Mouse (Mus musculus): ENCODE measurements around the gene Asb13. TPM values are rescaled to one million over a fixed set of nuclear protein-coding genes. Genes with fewer than 3 reads are reported as not detected.
A peak's percentile ranks its signal among the peaks of the same experiment; 100 is the strongest.

The Asb13 gene
- total RNA-seq, 1 experiment from 2014 or later: 11.6 TPM

- no peak for DNase-seq
These were observed 30.4 kb downstream of the Asb13 start for GRCm38 (mm10) chr13:3664241-3664640.

- peak; percentile 83 for DNase-seq
These were observed 31.5 kb downstream of the Asb13 start for GRCm38 (mm10) chr13:3665308-3665723.

GRCm38 (mm10) chr13:3667288-3667873 is 33.5 kb downstream of the Asb13 start:
- DNase-seq: no peak

DNA sequence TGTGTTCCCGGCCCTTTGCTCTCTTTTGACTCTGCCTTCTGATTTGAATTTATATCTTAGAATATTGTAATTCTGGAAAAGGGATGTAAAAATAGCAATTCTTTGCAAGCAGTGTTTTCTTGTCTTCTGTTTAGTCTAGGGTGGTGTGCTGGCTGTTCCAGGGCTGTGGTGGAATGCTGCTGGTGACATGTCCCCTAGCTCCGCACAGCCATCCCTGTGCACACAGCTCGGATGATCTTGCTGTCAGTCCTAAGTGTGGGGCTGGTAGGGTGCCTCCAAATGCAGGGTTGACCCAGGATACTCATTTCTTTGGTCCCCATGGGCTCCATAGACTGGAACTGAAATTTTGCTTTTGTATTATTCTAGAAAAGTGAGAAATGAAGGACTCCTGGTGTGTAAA is 34.2 kb downstream of the Asb13 start:
- DNase-seq: no peak

DNA sequence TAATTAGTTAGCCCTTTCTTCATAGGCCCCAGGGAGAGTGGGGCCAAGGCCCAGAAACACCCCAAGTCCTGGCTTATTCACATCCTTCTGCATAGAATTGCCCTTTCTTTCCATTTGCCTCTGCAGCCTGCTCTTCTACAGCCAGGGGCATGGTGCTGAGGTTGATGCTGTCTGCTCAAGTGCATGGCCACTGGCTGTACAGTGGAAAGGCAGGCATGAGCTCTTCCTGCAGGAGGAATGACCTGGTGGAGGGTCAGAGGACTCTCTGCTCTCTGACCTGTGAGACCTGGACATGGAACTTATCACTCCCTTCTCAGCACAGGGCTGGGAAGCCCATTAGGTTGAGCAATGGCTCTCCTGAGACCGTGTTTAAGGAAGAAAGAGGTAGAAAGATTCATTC is 35.8 kb downstream of the Asb13 start:
- DNase-seq: no peak

DNA sequence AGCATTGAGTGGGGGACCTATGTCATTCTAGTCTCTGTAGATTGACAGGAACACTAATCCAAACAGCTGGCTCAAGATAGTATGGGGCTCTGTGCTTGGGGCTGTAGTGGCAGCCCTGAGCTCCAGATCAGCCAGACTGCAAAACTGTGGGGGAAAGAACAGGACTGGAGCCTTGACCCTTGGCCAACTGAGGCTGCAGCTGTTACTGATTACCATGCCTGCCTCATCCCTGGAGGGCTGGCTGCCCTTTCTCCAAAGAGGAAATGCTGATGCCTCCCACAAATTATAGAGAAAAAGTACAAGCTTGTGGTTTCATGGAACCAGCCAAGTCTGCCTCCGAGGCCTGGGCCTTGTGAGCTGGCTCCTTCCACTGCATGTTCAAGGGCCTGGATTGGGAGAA is 36.2 kb downstream of the Asb13 start:
- peak; percentile 21 for DNase-seq

GRCm38 (mm10) chr13:3673151-3673550 is 39.3 kb downstream of the Asb13 start:
- no peak for DNase-seq

- no peak for DNase-seq
These were observed 39.8 kb downstream of the Asb13 start for GRCm38 (mm10) chr13:3673622-3674021.

DNA sequence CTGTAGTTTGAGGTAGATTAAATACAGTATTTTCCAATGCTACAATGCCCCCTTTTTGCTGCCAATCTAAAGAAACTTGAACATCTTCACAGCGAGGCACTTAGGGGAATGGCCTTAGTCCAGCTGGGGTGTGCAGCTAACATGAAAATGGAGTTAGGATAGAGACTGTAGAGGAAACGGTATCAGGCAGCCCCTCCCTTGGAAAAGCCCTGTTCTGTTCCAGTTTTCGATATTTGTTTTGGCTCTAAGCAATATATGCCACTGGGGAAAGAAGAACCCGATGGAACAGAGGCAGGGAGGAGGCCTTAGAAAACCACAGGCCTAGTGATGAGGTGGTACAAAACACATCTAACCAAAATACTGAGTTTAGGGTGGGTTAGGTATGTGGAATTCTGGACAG is 42.0 kb downstream of the Asb13 start:
- DNase-seq: no peak

- no peak for DNase-seq
These were observed 45.3 kb downstream of the Asb13 start for GRCm38 (mm10) chr13:3679098-3679497.

DNA sequence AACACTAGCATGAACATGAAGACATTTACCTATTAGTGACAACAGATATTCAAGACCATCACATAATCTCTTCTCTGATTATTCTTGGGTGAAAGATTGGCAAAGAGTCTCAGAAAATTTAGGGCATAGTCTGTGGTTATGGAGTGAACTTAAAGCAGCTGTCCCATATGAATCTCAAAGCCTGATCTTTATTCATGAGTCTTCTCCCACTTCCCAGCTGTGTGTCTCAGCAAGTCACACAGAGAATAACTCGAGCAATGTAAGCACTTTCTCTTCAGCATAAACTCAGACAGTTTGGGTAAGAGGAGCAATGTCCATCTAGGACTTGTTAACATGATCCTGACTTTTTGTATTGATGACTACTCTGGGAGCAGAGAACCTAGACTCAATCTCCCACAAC is 52.5 kb downstream of the Asb13 start:
- DNase-seq: no peak

GRCm38 (mm10) chr13:3694599-3695343 is 60.9 kb downstream of the Asb13 start:
- peak; percentile 17 for DNase-seq

GRCm38 (mm10) chr13:3696977-3697735 is 63.3 kb downstream of the Asb13 start:
- DNase-seq: no peak

DNA sequence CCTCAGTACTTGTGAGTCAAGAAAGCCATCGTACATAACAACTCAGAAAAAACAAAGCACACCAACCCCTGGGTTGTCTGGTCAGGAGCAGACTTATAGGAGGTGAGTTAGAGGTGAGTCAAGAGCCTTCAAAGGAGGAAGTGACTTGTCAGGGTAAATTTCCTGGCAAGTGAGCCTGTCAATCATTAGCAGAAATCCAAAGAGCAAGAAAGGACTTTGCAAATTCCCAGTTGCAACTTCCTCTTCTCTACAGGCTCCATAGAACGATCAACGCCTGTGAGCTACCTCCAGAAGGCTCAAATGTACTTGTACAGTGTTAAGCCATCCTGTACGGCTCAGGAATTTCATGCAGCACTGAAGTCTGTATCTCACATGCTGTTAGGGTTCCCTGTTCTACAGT is 66.9 kb downstream of the Asb13 start:
- DNase-seq: no peak

Other genes starting within 250 kb of the Asb13 start
- 344 and 376 TPM in 2 replicates for gene Gdi2, start 96.0 kb upstream of the Asb13 start, total RNA-seq (2021)
- gene Fam208b, start 22.9 kb upstream of the Asb13 start, total RNA-seq (2021): 22.1 and 27.9 TPM in 2 replicates
- gene Calml3, start 170.3 kb downstream of the Asb13 start, total RNA-seq (2021): not detected in 2 replicates
- gene Calm4, start 203.7 kb downstream of the Asb13 start, total RNA-seq (2021): not detected in 2 replicates
- gene Calm5, start 220.1 kb downstream of the Asb13 start, total RNA-seq (2021): not detected in 2 replicates